Mouse (Mus musculus) hindbrain, embryonic 11.5 days (tissue): ENCODE data around the gene Gm9507. TPM values are rescaled to one million over a fixed set of nuclear protein-coding genes. Genes with fewer than 3 reads are reported as not detected.
A peak's percentile ranks its signal among the peaks of the same experiment; 100 is the strongest.
"Not testable (repeated sequence)": the region's sequence is repeated elsewhere in the genome, so short reads cannot be mapped to it uniquely, and the experiment has no call there.

ENCODE experiments used
- ATAC-seq: fragments of 200-750 bp; cut with Nextera tagmentation; 2 replicates; pipeline ENCODE4 v1.8.0; 2017; ENCODE audit warnings: mild to moderate bottlenecking, moderate TSS enrichment, moderate library complexity; ENCODE audit not compliant: low FRiP score
- DNase-seq: peaks from one replicate; pipeline ENCODE4 v3.0.0-alpha.2; 2015; ENCODE audit warnings: low spot score
- H3K27ac ChIP-seq: fragments of 300-500 bp; sonication (generic); 2 replicates; pipeline ENCODE4 v1.5.1; 2014; ENCODE audit warnings: mild to moderate bottlenecking, low read depth, low read length
- H3K27me3 ChIP-seq: fragments of 300-500 bp; sonication (generic); 2 replicates; pipeline ENCODE4 v1.6.1; 2014; ENCODE audit warnings: mild to moderate bottlenecking, low read length, moderate library complexity, mixed read lengths; ENCODE audit not compliant: control insufficient read depth, insufficient read depth
- H3K36me3 ChIP-seq: fragments of 300-500 bp; sonication (generic); 2 replicates; pipeline ENCODE4 v1.6.1; 2014; ENCODE audit warnings: mild to moderate bottlenecking, low read length, moderate library complexity, mixed read lengths; ENCODE audit not compliant: control insufficient read depth, insufficient read depth
- H3K4me1 ChIP-seq: fragments of 300-500 bp; sonication (generic); replicated peaks from 2 replicates; pipeline ENCODE4 v1.6.1; 2014; ENCODE audit warnings: low read length, mixed read lengths; ENCODE audit not compliant: control insufficient read depth, insufficient read depth
- H3K4me2 ChIP-seq: fragments of 300-500 bp; sonication (generic); replicated peaks from 2 replicates; pipeline ENCODE4 v1.6.1; 2014; ENCODE audit warnings: mild to moderate bottlenecking, low read depth, low read length
- H3K4me3 ChIP-seq: fragments of 300-500 bp; sonication (generic); 2 replicates; pipeline ENCODE4 v1.5.1; 2014; ENCODE audit warnings: low read depth, low read length
- H3K9ac ChIP-seq: fragments of 300-500 bp; sonication (generic); 2 replicates; pipeline ENCODE4 v1.6.1; 2014; ENCODE audit warnings: low read depth, low read length
- H3K9me3 ChIP-seq: fragments of 300-500 bp; sonication (generic); 2 replicates; pipeline ENCODE4 v1.6.1; 2016; ENCODE audit warnings: low read length; ENCODE audit not compliant: control insufficient read depth
- WGBS: fragments of 180-500 bp; shearing (Covaris S2); extraction: QIAGEN DNeasy Blood & Tissue Kit; methylation state at CpG from one replicate; pipeline ENCODE4 v1.1.7; 2014; 5-methylcytosine and 5-hydroxymethylcytosine counted together
- polyA plus RNA-seq: library from polyadenylated mRNA; unstranded; fragments of >200 nt; fragmentation: Nextera tagmentation; extraction: Ambion mirVana; gene quantifications from 2 replicates; pipeline ENCODE4 v1.2.1, GENCODE M21; 2014

Gene Gm9507
- polyA plus RNA-seq, 1 experiment from 2014 or later = not detected

GRCm38 (mm10) chr10:77818523-77818922 is 6.9 kb upstream of the Gm9507 start:
- H3K4me1 ChIP-seq = no peaks in the 10 kb centered on the region
- DNase-seq (no peak), ATAC-seq (no peak)

GRCm38 (mm10) chr10:77815514-77815913 is 3.9 kb upstream of the Gm9507 start:
- no peak overlapping the region for H3K9ac ChIP-seq
- H3K4me3 ChIP-seq = no peak overlapping the region
- H3K9me3 ChIP-seq = no peaks in the 10 kb centered on the region
- 26% methylated on average over 5 of the region's 5 CpGs for WGBS
- peak; percentile 58 for DNase-seq
- H3K27ac ChIP-seq = no peak overlapping the region
- no peaks in the 10 kb centered on the region for H3K4me1 ChIP-seq
- no peak for ATAC-seq
- H3K4me2 ChIP-seq = no peak overlapping the region
- H3K36me3 ChIP-seq = no peaks in the 10 kb centered on the region
- no peaks in the 10 kb centered on the region for H3K27me3 ChIP-seq

More at GRCm38 (mm10) chr10:77818523-77818922, 6.9 kb upstream of the Gm9507 start:
- Histone ChIP-seq H3K36me3 (no peaks in the 10 kb centered on the region), H3K4me3 (no peak overlapping the region), H3K27ac (no peak overlapping the region), H3K9me3 (no peaks in the 10 kb centered on the region), H3K9ac (no peak overlapping the region), H3K4me2 (no peak overlapping the region), H3K27me3 (no peaks in the 10 kb centered on the region)
- 96% methylated on average over 4 of the region's 4 CpGs for WGBS

GRCm38 (mm10) chr10:77814382-77814781 is 2.7 kb upstream of the Gm9507 start, which contains the start of gene Gm2696:
Gene Gm2696, plus strand, starts transcription at chr10:77814682.
- Histone ChIP-seq H3K4me1 (no peaks in the 10 kb centered on the region), H3K9me3 (no peaks in the 10 kb centered on the region), H3K36me3 (no peaks in the 10 kb centered on the region), H3K4me2 (no peak within 1 kb of the TSS), H3K4me3 (no peak within 1 kb of the TSS), H3K27ac (no peak within 1 kb of the TSS), H3K9ac (no peak within 1 kb of the TSS), H3K27me3 (no peaks in the 10 kb centered on the region)
- ATAC-seq (no peak), DNase-seq (no peak)
- 37% methylated on average over 4 of the region's 4 CpGs for WGBS

DNA sequence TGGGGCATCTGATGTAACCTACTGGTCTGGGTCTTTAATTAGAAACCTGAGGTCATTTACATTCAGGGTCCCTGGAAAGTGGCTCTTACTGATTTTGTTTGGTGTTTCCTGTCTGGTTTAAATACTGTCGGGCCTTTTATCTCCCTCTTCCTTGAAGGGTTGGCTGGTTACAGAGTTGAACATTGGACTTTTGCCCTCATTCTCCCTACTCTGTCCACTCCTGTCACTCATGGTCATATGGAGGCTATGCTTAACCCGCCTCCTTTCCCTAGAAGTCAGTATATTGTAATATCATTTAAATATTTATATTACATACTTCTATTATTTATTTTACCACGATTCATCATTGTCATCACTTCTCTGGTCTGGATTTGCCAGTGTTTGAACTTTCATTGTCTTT is 7.5 kb downstream of the Gm9507 start:
- no peaks in the 10 kb centered on the region for H3K9me3 ChIP-seq
- H3K27ac ChIP-seq = no peak overlapping the region
- no peak for DNase-seq
- 89% methylated on average over 3 of the region's 3 CpGs for WGBS
- H3K9ac ChIP-seq = no peak overlapping the region
- H3K4me3 ChIP-seq = no peak overlapping the region
- H3K4me2 ChIP-seq = no peak overlapping the region
- H3K27me3 ChIP-seq = no peaks in the 10 kb centered on the region
- ATAC-seq = no peak
- H3K4me1 ChIP-seq = no peaks in the 10 kb centered on the region
- no peaks in the 10 kb centered on the region for H3K36me3 ChIP-seq

DNA sequence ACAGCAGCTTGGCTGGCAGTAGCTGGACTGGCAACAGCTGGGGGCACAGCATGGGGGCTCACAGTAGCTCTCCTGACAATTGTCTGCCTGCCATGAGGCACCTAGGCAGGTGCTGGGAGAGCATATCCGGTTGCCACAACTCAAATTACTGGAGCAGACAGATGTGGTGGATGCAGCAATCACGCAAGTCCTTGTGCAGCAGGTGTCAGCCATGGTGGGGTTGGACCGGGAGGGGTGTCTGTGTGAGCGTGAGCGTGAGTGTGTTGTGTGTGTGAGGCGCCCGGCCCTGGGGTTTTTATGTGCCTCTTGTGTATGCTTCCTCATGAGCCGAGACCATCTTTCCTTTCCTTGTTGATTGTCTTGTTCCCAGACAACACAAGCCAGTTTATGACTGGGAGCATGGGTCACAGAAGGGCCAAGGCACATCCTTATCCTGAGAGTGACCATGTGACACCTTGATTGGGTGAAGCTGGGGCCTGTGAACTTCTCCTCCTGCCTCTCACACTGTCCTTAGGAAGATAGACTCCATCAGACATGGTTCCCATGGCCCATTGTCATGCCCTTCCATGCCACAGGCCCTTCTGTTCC is 12.6 kb downstream of the Gm9507 start, which contains the start of gene Gm19668:
Gene Gm19668 (minus strand): TSS at position 213 of the 588 bp plus-strand sequence.
- H3K4me3 ChIP-seq = no peak within 1 kb of the TSS
- DNase-seq (no peak), ATAC-seq (no peak)
- no peaks in the 10 kb centered on the region for H3K27me3 ChIP-seq
- 0 out of 2 replicates have a peak within 1 kb of the TSS, but pooled peaks have one; percentile 9 for H3K27ac ChIP-seq
- 56% methylated on average over 8 of the region's 8 CpGs for WGBS
- H3K36me3 ChIP-seq = no peaks in the 10 kb centered on the region
- H3K4me1 ChIP-seq = no peaks in the 10 kb centered on the region
- no peaks in the 10 kb centered on the region for H3K9me3 ChIP-seq
- H3K4me2 ChIP-seq = no peak within 1 kb of the TSS
- H3K9ac ChIP-seq = no peak within 1 kb of the TSS

DNA sequence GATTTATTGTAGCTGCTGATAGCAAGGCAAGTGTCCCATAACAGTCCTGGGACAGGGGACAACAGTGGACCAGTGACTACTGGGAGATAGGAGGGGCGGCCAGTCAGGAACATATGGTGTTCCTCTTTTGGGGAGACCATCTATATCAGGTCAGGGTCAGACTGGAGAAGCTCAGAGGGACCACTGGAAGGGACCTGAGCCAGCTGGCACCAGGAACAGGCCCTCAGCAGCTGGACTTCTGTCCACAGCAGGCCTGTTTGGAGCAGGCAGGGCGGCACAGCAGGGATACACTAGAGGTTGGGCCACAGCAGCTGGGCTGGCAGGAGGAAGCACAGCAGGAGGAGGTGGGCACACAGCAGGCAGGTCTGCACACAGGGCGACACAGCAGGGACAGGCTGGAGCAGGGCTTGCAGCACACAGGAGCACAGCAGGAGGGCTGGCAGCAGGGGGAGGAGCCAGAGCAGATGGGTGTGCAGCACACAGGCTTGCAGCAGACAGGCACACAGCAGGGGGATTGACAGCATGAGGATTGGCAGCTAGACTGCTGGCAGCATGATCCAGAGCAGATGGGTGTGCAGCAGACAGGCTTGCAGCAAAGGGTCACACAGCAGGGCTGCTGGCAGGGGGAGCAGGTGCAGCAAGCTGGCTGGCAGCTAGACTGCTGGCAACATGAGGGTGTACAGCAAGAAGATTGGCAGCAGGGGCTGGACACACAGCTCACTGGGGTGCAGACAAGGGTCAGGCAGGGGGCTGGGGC is 13.3 kb downstream of the Gm9507 start:
- not testable (repeated sequence) for H3K9me3 ChIP-seq, H3K36me3 ChIP-seq, H3K4me1 ChIP-seq, DNase-seq, H3K9ac ChIP-seq, H3K4me3 ChIP-seq, H3K4me2 ChIP-seq, H3K27me3 ChIP-seq
- ATAC-seq = peak; percentile 17; the same call in 1 of the 2 replicates
- H3K27ac ChIP-seq = 0 out of 2 replicates have a peak overlapping the region, but pooled peaks have one; percentile 9
- 39% methylated on average over 2 of the region's 3 CpGs for WGBS

GRCm38 (mm10) chr10:77797677-77798076 is 14.0 kb downstream of the Gm9507 start:
- 14% methylated on average over 3 of the region's 3 CpGs for WGBS

DNA sequence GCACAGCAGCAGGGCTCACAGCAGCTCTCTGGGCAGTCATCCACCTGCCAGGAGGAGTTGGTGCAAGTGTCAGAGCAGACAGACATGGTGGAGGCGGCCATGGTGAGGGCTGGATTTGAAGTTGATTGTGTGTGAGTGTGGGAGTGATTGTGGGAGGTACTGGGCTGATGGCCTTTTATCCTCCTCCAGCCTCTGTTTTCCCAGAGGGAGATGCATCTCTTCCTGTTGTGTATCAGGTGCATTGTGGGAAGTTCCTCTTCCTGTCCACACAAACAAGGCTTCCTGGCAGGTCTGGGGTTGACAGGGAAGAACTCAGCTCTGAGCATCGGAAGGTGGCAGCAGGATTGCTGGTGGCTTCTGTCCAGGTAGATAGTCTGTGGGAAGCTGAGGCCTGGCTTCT is 16.7 kb downstream of the Gm9507 start, which contains the start of gene Gm9639:
Gene Gm9639 (minus strand): TSS at position 101 of the 400 bp plus-strand sequence.
- no peak within 1 kb of the TSS for H3K4me3 ChIP-seq
- H3K4me1 ChIP-seq = no peaks in the 10 kb centered on the region
- ATAC-seq (no peak), DNase-seq (no peak)
- no peaks in the 10 kb centered on the region for H3K27me3 ChIP-seq
- no peaks in the 10 kb centered on the region for H3K9me3 ChIP-seq
- WGBS = 59% methylated on average over 2 of the region's 2 CpGs
- H3K36me3 ChIP-seq = no peaks in the 10 kb centered on the region
- no peak within 1 kb of the TSS for H3K27ac ChIP-seq
- H3K4me2 ChIP-seq = no peak within 1 kb of the TSS
- no peak within 1 kb of the TSS for H3K9ac ChIP-seq

More at GRCm38 (mm10) chr10:77797677-77798076, 14.0 kb downstream of the Gm9507 start:
- no peak overlapping the region for H3K4me3 ChIP-seq
- H3K4me2 ChIP-seq = no peak overlapping the region
- H3K27me3 ChIP-seq = no peaks in the 10 kb centered on the region
- H3K36me3 ChIP-seq = no peaks in the 10 kb centered on the region
- H3K9me3 ChIP-seq = no peaks in the 10 kb centered on the region
- 0 out of 2 replicates have a peak overlapping the region, but pooled peaks have one; percentile 0 for H3K27ac ChIP-seq
- DNase-seq = no peak
- H3K4me1 ChIP-seq = no peaks in the 10 kb centered on the region
- no peak for ATAC-seq
- H3K9ac ChIP-seq = no peak overlapping the region
